Mouse (Mus musculus) urinary bladder, postnatal 14 days (tissue): ENCODE results near the gene Nudt1.

ENCODE experiments used
- DNase-seq: peaks from one replicate; pipeline ENCODE4 v3.0.0; 2021; ENCODE audit warnings: low spot score

The Nudt1 gene

GRCm38 (mm10) chr5:140321042-140321755 is at the start of gene Nudt1, which contains the start of gene Mad1l1:
TSS of gene Nudt1 (plus strand) at chr5:140321656.
TSS of gene Mad1l1 (minus strand) at chr5:140321552.
- peak; percentile 95 for DNase-seq

GRCm38 (mm10) chr5:140276779-140277178 is 44.7 kb upstream of the Nudt1 start:
- no peak for DNase-seq

DNA sequence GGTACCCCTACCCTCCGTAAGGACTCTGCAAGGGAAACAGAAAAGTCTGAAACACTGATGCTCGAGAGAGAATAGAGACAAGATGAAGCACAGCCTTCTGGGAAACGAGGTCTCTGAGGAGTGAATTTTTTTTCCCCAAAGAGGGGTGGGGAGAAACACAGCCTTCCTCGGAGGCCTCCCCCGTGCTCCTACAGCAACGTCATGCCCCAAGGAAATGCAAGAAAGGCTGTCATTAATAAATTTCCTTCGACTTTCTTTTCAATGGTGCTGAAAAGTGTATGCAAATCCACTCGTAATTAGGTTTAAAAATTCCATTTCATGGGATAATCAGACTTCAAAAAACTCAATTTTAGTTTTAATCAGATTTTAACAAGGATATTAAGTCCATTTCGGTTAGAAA is 41.3 kb upstream of the Nudt1 start:
- DNase-seq, result no peak

GRCm38 (mm10) chr5:140282376-140282775 is 39.1 kb upstream of the Nudt1 start:
- peak; percentile 13 for DNase-seq

GRCm38 (mm10) chr5:140282900-140283299 is 38.6 kb upstream of the Nudt1 start:
- DNase-seq, result no peak

- no peak for DNase-seq
These were observed 37.4 kb upstream of the Nudt1 start for GRCm38 (mm10) chr5:140284011-140284410.

GRCm38 (mm10) chr5:140284761-140285160 is 36.7 kb upstream of the Nudt1 start:
- DNase-seq, result no peak

DNA sequence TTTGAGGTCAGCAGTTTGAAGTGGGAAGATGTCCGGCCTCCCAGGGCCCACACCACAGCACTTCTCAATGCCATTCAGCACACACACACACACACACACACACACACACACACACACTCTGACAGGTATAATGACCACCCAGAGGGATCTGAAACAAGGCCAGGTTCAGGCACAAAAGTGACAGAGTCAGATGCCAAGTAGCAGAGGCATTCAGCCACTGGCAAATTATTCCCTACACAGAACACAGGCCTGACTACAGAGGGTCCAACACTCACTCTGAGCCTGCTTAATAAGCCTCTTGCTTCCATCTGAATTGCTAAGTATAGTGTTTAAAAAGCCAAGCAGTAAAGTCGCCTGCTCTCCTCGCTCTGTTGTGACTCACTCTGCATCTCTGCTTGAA is 33.2 kb upstream of the Nudt1 start:
- no peak for DNase-seq

DNA sequence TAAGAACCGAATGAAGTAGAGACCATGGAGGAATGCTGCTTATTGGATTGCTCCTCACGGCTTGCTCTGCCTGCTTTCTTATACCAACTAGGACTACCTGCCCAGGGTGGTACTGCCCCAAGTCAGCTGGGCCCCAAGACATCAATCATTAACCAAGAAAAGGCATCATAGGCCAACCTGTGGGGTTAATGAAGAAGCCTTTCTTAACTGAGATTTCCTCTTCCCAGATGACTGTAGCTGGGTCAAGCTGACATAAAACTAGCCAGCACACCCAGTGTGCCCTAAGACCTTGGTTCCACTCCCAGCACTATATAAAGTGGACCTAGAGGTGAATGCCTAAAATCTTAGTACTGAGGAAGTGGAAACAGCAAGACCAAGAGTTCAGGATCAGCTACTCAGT is 32.3 kb upstream of the Nudt1 start:
- DNase-seq, result no peak

- DNase-seq, result peak; percentile 52
These were observed 29.3 kb upstream of the Nudt1 start for GRCm38 (mm10) chr5:140292152-140292551.

- DNase-seq, result no peak
These were observed 23.2 kb upstream of the Nudt1 start for GRCm38 (mm10) chr5:140298291-140298690.

GRCm38 (mm10) chr5:140306016-140306415 is 15.4 kb upstream of the Nudt1 start:
- DNase-seq, result no peak

DNA sequence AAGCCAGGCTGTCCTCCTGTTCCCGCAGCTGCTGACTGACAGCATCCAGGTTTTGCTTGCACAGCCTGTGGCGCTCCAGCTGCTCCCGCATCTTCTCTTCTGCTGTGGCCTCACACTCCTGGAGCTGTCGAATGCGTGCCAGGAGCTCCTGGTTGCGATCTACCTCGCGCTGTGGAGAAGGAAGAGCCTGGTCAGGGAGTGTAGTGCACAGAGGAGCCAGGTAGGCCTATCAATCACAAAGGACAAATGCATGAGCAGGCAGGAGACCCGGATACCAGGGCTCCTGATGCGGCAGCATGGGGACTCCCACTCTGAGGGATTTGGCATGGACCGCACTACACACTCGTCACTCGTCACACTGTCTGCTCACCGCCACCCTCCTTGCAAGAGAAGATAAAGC is 13.9 kb upstream of the Nudt1 start:
- no peak for DNase-seq

DNA sequence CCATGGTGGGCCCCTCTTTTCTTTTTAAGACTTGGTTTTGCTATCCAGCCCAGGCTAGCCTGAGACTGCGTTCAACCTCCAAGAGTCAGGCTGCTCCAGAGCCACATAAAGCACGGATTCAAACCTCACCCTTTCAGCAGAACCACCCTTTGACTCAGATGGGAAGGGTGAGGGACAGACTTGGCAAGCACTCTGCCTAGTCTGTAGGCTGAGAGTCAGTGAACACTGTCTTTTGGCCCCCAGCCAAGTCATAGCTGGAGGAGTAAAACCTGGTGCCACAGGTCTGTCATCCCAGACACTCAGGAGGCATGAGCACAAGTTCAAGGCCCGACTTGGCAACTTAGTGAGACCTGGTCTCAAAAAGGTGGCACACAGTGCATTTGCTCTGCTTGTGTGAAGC is 4.7 kb upstream of the Nudt1 start:
- no peak for DNase-seq

DNA sequence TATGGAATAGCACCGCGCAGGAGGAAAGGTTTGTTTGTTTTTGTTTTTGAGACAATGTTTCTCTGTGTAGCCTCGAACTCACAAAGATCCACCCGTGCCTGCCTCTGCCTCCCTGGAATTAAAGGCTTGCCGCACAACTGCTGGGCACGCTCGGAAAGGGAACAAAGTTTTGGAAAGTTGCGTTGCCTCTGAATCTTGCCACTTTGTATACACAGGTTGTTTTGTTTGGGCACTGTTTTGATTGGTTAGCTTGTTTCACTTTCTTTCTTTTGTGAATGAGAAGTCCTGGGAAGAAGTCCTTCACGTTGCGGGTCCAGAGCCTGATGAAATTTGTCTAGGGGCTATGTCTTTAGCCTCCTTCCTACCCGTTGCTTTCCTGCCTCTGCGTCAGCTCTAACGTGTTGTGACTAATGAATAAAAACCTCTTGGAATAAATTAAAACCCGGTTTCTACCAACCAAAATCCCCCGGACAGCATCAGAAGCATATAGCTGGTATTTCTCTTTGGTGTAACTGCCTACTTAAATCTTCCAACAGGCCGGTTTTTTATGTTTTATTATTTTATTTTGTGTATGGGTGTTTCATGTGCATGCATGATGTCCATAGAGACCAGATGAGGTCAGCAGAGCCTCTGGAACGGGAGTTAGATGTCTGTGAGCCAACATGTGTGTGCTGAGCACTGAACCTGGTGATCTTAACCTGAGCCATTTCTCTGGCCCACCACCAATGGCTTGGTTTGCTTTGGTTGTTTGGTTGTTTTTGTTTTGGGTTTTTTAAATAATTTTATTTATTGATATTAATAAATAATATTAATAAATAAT is 510 bp downstream of the Nudt1 start:
- no peak for DNase-seq

DNA sequence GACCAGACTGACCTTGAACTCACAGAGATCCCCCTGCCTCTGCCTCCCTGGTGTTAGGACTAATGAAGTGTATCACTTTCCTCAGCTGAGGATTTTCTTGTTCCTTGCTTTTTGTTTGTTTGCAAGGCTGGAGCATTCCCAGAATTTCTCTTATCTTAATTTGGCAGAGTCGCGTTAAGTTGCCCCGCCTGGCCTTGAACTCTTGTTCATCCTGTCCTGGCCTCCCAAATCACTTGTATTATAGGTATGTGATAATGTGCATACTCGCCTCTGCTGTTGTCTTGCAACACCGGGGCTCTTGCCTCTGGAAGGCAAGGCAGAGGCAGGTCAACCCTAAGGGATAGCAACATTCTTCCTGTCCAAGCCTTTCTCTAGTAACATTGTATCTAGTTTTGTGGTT is 2.6 kb downstream of the Nudt1 start:
- no peak for DNase-seq

- peak; percentile 85 for DNase-seq
These were observed 10.4 kb downstream of the Nudt1 start, which contains the start of gene Mrm2 for GRCm38 (mm10) chr5:140331615-140332512. TSS of gene Mrm2 (minus strand) at chr5:140331898.

DNA sequence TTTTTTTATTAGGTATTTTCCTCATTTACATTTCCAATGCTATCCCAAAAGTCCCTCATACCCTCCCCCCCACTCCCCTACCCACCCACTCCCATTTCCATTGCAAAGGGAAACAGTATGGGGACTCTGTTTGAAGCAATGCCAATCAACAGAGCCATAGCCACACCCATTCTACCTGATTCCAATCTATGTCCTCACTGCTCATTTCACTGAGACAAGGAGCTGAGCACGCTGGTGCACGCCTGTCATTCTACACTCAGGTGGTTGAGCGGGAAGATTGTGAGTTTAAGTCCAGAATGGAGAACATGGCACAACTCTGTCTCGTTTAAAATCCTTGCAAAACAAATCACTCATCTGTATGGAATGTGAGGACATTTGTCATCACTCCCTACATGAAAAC is 11.1 kb downstream of the Nudt1 start:
- DNase-seq, result peak; percentile 38

DNA sequence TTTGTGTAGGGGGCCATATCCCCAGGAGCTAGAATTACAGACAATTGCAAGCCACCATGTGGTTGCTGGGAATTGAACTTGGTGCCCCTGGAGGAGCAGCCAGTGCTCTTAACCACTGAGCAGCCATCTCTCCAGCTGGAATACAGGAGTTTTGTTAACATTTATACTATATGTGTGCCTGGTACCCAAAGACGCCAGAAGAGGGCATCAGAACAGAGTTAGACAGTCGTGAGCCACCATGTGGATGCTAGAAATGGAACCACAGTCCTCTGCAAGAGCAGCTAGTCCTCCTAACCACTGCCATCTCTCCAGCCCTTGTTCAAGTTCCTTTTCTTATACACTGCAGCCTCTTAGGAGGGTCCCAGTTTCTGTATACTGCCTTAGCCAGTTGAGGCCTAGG is 12.2 kb downstream of the Nudt1 start:
- DNase-seq, result no peak

DNA sequence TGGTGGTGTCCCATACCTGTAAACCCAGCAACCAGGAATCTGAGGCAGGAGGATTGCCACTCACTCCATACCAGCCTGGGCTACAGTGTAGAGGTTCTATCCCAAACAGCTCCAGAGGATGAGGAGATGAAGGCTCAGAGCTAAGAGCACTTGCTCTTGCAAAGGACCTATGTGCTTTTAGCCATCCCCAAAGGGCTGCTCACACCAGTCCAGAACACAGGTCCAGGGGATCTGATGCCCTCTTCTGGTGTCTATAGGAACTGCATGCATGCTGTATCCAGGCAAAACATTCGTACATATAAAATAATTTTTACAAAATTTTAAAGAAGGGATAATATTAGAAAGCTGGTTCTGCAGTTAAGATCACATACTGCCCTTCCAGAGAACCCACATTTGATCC is 15.2 kb downstream of the Nudt1 start:
- peak; percentile 29 for DNase-seq

DNA sequence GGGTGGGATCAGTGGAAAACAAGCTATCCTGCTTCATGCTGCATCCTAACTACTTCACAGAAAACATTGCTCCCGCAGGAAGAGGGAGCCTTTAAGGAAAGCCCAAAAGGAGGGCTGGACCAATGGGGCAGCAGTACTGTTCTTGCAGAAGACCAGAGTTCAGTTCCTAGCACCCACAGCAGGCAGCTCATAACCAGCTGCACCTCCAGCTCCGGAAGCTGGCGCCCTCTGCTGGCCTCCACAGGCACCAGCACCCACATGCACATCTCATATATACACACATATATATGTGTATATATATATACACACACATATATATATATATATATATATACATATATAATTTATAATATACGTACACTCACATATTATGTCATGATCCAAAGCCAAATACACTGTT is 17.3 kb downstream of the Nudt1 start:
- DNase-seq, result no peak

DNA sequence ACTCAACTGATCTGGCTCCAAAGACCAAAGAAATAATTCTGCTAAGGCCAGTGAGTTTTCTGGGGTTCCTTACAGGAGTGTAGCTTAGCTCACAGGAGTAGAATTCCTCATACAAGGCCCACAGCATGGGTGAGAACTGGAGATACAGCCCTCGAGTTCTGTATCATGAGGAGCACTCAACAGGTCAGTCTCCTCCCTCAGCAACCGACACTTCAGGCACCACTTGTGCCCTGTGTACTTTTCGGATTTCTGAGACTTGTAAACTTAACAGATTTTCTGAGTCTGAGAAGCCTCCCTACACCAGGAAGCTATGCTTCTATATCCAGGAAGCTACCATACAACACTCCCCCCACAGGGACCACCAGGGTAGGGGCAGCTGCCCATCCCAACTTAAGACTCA is 18.4 kb downstream of the Nudt1 start:
- DNase-seq, result no peak
